Mouse (Mus musculus) activated CD4-positive, CD25-positive, alpha-beta regulatory T cell, adult 4 months (primary cell): ENCODE measurements at regions not wholly inside any gene's neighbourhood (a gene's known extent, or its start where the extent isn't known, plus 50 kb on each side); places are given as distances from the start of the nearest gene placed in this dataset.

Source experiments
- ATAC-seq: one replicate; pipeline ENCODE4 v1.8.0; 2017

GRCm38 (mm10) chr13:44149499-44149898 is 364.9 kb downstream of the Cd83 start:
- ATAC-seq = no peak

GRCm38 (mm10) chr13:44151526-44151925 is 367.0 kb downstream of the Cd83 start:
- no peak for ATAC-seq

GRCm38 (mm10) chr13:44152806-44153613 is 368.4 kb downstream of the Cd83 start:
- ATAC-seq = no peak

GRCm38 (mm10) chr13:44153784-44154183 is 369.2 kb downstream of the Cd83 start:
- no peak for ATAC-seq

GRCm38 (mm10) chr13:44155956-44156355 is 371.4 kb downstream of the Cd83 start:
- ATAC-seq = no peak

- no peak for ATAC-seq
Observed at GRCm38 (mm10) chr13:44156546-44156945, 372.0 kb downstream of the Cd83 start.

GRCm38 (mm10) chr13:44157236-44157635 is 372.7 kb downstream of the Cd83 start:
- ATAC-seq = no peak

- no peak for ATAC-seq
Observed at GRCm38 (mm10) chr13:44158364-44158763, 373.8 kb downstream of the Cd83 start.

GRCm38 (mm10) chr13:44159346-44159745 is 374.8 kb downstream of the Cd83 start:
- no peak for ATAC-seq

GRCm38 (mm10) chr13:44164746-44165145 is 380.2 kb downstream of the Cd83 start:
- no peak for ATAC-seq

GRCm38 (mm10) chr13:44167186-44167585 is 382.6 kb downstream of the Cd83 start:
- ATAC-seq = no peak

GRCm38 (mm10) chr13:44168186-44168585 is 383.6 kb downstream of the Cd83 start:
- ATAC-seq = no peak

- ATAC-seq = no peak
Observed at GRCm38 (mm10) chr13:44171639-44172038, 387.1 kb downstream of the Cd83 start.

- no peak for ATAC-seq
Observed at GRCm38 (mm10) chr13:44172701-44173100, 388.1 kb downstream of the Cd83 start.

GRCm38 (mm10) chr13:44174236-44174635 is 389.7 kb downstream of the Cd83 start:
- ATAC-seq = no peak

- ATAC-seq = no peak
Observed at GRCm38 (mm10) chr13:44175300-44176036, 390.9 kb downstream of the Cd83 start.

- no peak for ATAC-seq
Observed at GRCm38 (mm10) chr13:44176121-44176520, 391.5 kb downstream of the Cd83 start.

- ATAC-seq = no peak
Observed at GRCm38 (mm10) chr13:44178006-44178405, 393.4 kb downstream of the Cd83 start.

GRCm38 (mm10) chr13:44180384-44180783 is 395.8 kb downstream of the Cd83 start:
- ATAC-seq = no peak

GRCm38 (mm10) chr13:44182544-44183191 is 398.1 kb downstream of the Cd83 start:
- no peak for ATAC-seq

- ATAC-seq = no peak
Observed at GRCm38 (mm10) chr13:44195365-44195764, 410.8 kb downstream of the Cd83 start.

GRCm38 (mm10) chr13:44206042-44206441 is 421.5 kb downstream of the Cd83 start:
- no peak for ATAC-seq

- no peak for ATAC-seq
Observed at GRCm38 (mm10) chr13:44206448-44206847, 421.9 kb downstream of the Cd83 start.
